Mouse (Mus musculus): ENCODE measurements around the gene Lst1. TPM values are rescaled to one million over a fixed set of nuclear protein-coding genes. Genes with fewer than 3 reads are reported as not detected.
A peak's percentile ranks its signal among the peaks of the same experiment; 100 is the strongest.

The Lst1 gene
- polyA plus RNA-seq, 1 experiment from 2014 or later = 4.9 TPM

DNA sequence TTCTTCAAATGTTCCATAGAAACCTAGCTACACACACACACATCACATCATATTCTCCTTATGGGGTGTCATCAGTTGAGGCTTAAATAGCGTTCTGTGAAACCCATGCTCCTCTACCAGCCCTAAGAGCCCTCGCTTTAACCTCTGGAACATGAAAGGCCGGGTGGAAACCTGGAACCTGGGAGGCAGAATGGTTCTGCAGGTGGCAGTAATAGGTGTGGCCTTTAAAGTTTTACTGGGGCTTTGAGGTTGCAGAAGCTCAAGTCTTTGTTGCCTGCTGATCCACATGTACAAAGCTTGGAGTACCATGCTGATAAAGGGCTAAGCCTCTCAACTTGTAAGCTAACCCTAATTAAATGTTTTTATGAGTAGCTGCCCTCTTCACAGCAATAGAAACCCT is 40.9 kb downstream of the Lst1 start:
- H3K4me2 ChIP-seq (ENCODE audit: low read length) = no peak overlapping the region
- no peak overlapping the region for H3K27ac ChIP-seq (ENCODE audit: low read length)
- peaks cover 87% of the 10 kb centered on the region for H3K36me3 ChIP-seq (ENCODE audit: control insufficient read depth, insufficient read depth)
- no peak overlapping the region for H3K9ac ChIP-seq (replicated peaks; ENCODE audit: low read depth, low read length)
- no peaks in the 10 kb centered on the region for H3K4me1 ChIP-seq (replicated peaks; ENCODE audit: control insufficient read depth, insufficient read depth, low read length)
- H3K9me3 ChIP-seq (ENCODE audit: control insufficient read depth, low read length) = no peaks in the 10 kb centered on the region
- ATAC-seq = no peak
- no peaks in the 10 kb centered on the region for H3K27me3 ChIP-seq (replicated peaks; ENCODE audit: control insufficient read depth, insufficient read depth, low read length)
- 70% methylated on average over 3 of the region's 3 CpGs for WGBS
- H3K4me3 ChIP-seq (replicated peaks; ENCODE audit: low read length) = no peak overlapping the region

- no peak for ATAC-seq
- Histone ChIP-seq H3K4me1 (replicated peaks; ENCODE audit: control insufficient read depth, insufficient read depth, low read length) (no peaks in the 10 kb centered on the region), H3K36me3 (ENCODE audit: control insufficient read depth, insufficient read depth) (peaks cover 88% of the 10 kb centered on the region), H3K9me3 (ENCODE audit: control insufficient read depth, low read length) (no peaks in the 10 kb centered on the region), H3K27ac (ENCODE audit: low read length) (no peak overlapping the region), H3K27me3 (replicated peaks; ENCODE audit: control insufficient read depth, insufficient read depth, low read length) (no peaks in the 10 kb centered on the region), H3K4me2 (ENCODE audit: low read length) (no peak overlapping the region), H3K4me3 (replicated peaks; ENCODE audit: low read length) (no peak overlapping the region), H3K9ac (replicated peaks; ENCODE audit: low read depth, low read length) (no peak overlapping the region)
- 84% methylated on average over 5 of the region's 5 CpGs for WGBS
Measured at GRCm38 (mm10) chr17:35146139-35146538, 42.1 kb downstream of the Lst1 start.

- no peak for ATAC-seq
- no peak overlapping the region for H3K4me3 ChIP-seq (replicated peaks; ENCODE audit: low read length)
- H3K4me2 ChIP-seq (ENCODE audit: low read length) = no peak overlapping the region
- H3K27me3 ChIP-seq (replicated peaks; ENCODE audit: control insufficient read depth, insufficient read depth, low read length) = no peaks in the 10 kb centered on the region
- H3K36me3 ChIP-seq (ENCODE audit: control insufficient read depth, insufficient read depth) = peaks cover 74% of the 10 kb centered on the region
- WGBS = 95% methylated on average over 6 of the region's 6 CpGs
- H3K27ac ChIP-seq (ENCODE audit: low read length) = no peak overlapping the region
- no peak overlapping the region for H3K9ac ChIP-seq (replicated peaks; ENCODE audit: low read depth, low read length)
- H3K9me3 ChIP-seq (ENCODE audit: control insufficient read depth, low read length) = no peaks in the 10 kb centered on the region
- peaks cover 19% of the 10 kb centered on the region for H3K4me1 ChIP-seq (replicated peaks; ENCODE audit: control insufficient read depth, insufficient read depth, low read length)
Measured at GRCm38 (mm10) chr17:35141971-35142370, 46.3 kb downstream of the Lst1 start.

DNA sequence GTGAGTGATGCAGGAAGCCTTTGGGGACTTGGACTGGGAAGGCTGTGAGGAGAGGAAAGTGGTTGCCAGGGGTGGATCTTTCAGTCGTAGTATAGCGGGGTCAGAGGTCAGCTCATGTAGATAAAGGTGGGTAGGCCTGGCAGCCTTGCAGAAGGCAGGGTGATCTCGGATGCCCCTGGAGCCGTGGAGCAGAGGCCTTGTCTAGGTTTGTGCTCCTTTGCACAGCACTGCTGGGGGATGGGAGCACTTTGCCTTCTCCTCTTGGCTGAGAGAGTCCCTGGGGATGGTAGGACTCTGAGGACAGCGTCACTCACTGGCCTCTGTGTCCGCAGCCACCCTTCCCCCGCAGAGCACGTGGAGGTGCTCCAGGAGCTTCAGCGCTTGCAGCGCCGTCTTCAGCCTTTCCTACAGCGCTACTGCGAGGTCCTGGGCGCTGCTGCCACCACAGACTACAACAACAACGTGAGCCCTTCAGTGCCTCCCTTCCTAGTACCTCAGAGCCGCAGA is 47.7 kb downstream of the Lst1 start:
- H3K4me2 ChIP-seq (ENCODE audit: low read length) = no peak overlapping the region
- H3K4me1 ChIP-seq (replicated peaks; ENCODE audit: control insufficient read depth, insufficient read depth, low read length) = peaks cover 27% of the 10 kb centered on the region
- H3K36me3 ChIP-seq (ENCODE audit: control insufficient read depth, insufficient read depth) = peaks cover 62% of the 10 kb centered on the region
- no peaks in the 10 kb centered on the region for H3K9me3 ChIP-seq (ENCODE audit: control insufficient read depth, low read length)
- no peak overlapping the region for H3K27ac ChIP-seq (ENCODE audit: low read length)
- no peak for ATAC-seq
- no peaks in the 10 kb centered on the region for H3K27me3 ChIP-seq (replicated peaks; ENCODE audit: control insufficient read depth, insufficient read depth, low read length)
- WGBS = 80% methylated on average over 16 of the region's 16 CpGs
- no peak overlapping the region for H3K4me3 ChIP-seq (replicated peaks; ENCODE audit: low read length)
- no peak overlapping the region for H3K9ac ChIP-seq (replicated peaks; ENCODE audit: low read depth, low read length)

DNA sequence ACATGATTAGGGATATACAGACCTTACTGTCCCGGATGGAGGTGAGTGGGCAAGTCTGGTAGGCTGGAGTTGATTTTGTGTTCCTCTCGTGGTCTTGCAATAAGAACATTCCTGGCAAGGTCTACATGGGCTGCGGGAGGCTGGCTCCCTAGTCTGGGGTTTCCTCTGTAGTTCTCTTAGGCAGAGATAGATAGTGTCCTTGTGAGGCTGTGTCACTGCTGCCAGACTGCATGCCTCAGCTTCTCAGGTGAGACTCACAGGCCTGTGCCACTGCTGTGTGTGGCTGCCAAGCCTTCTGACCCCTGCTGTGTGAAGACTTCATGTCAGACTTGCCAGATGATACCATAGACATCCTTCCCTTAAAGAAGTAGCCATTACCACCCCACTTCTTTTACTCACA is 49.0 kb downstream of the Lst1 start:
- WGBS = 93% methylated on average over 3 of the region's 3 CpGs
- no peak for ATAC-seq
- H3K4me3 ChIP-seq (replicated peaks; ENCODE audit: low read length) = no peak overlapping the region
- H3K36me3 ChIP-seq (ENCODE audit: control insufficient read depth, insufficient read depth) = peaks cover 49% of the 10 kb centered on the region
- peaks cover 27% of the 10 kb centered on the region for H3K4me1 ChIP-seq (replicated peaks; ENCODE audit: control insufficient read depth, insufficient read depth, low read length)
- H3K9ac ChIP-seq (replicated peaks; ENCODE audit: low read depth, low read length) = no peak overlapping the region
- no peaks in the 10 kb centered on the region for H3K27me3 ChIP-seq (replicated peaks; ENCODE audit: control insufficient read depth, insufficient read depth, low read length)
- no peak overlapping the region for H3K4me2 ChIP-seq (ENCODE audit: low read length)
- H3K9me3 ChIP-seq (ENCODE audit: control insufficient read depth, low read length) = no peaks in the 10 kb centered on the region
- H3K27ac ChIP-seq (ENCODE audit: low read length) = no peak overlapping the region

GRCm38 (mm10) chr17:35135591-35136320 is 52.5 kb downstream of the Lst1 start:
- H3K27me3 ChIP-seq (replicated peaks; ENCODE audit: control insufficient read depth, insufficient read depth, low read length) = no peaks in the 10 kb centered on the region
- ATAC-seq = peak; percentile 61
- peak overlapping the region; percentile 92 for H3K4me3 ChIP-seq (replicated peaks; ENCODE audit: low read length)
- H3K9me3 ChIP-seq (ENCODE audit: control insufficient read depth, low read length) = no peaks in the 10 kb centered on the region
- whole genome bisulfite sequencing = under 1% methylated on average over 43 of the region's 43 CpGs
- peaks cover 17% of the 10 kb centered on the region for H3K36me3 ChIP-seq (ENCODE audit: control insufficient read depth, insufficient read depth)
- H3K27ac ChIP-seq (ENCODE audit: low read length) = peak overlapping the region; percentile 97
- H3K4me1 ChIP-seq (replicated peaks; ENCODE audit: control insufficient read depth, insufficient read depth, low read length) = peaks cover 27% of the 10 kb centered on the region
- H3K4me2 ChIP-seq (ENCODE audit: low read length) = peak overlapping the region; percentile 82
- H3K9ac ChIP-seq (replicated peaks; ENCODE audit: low read depth, low read length) = peak overlapping the region; percentile 82

Small RNA genes within 50 kb of the gene (microRNA-seq; reads per million reads assigned to microRNA genes)
- gene Mir6973a (not detected), gene Mir6974 (not detected)

Other genes with a start within 250 kb of the Lst1 start
- gene Hspa1b, start 229.2 kb downstream of the Lst1 start, polyA plus RNA-seq (2015; fragmentation: Nextera tagmentation; extraction: Ambion mirVana) = 0.14 TPM in 1 of 2 replicates, not detected in the other
- not detected in 2 replicates for gene Gm20481, start 218.5 kb downstream of the Lst1 start, polyA plus RNA-seq (2015; fragmentation: Nextera tagmentation; extraction: Ambion mirVana)
- 3.3 and 5.2 TPM in 2 replicates for gene Hspa1a, start 216.3 kb downstream of the Lst1 start, polyA plus RNA-seq (2015; fragmentation: Nextera tagmentation; extraction: Ambion mirVana)
- gene Hspa1l, start 215.7 kb downstream of the Lst1 start, polyA plus RNA-seq (2015; fragmentation: Nextera tagmentation; extraction: Ambion mirVana) = 1.5 and 1.7 TPM in 2 replicates
- 119 and 121 TPM in 2 replicates for gene Lsm2, start 206.6 kb downstream of the Lst1 start, polyA plus RNA-seq (2015; fragmentation: Nextera tagmentation; extraction: Ambion mirVana)
- gene Vars, start 187.5 kb downstream of the Lst1 start, polyA plus RNA-seq (2015; fragmentation: Nextera tagmentation; extraction: Ambion mirVana) = 81.7 and 85.2 TPM in 2 replicates
- gene Vwa7, start 171.9 kb downstream of the Lst1 start, polyA plus RNA-seq (2015; fragmentation: Nextera tagmentation; extraction: Ambion mirVana) = 0.12 and 0.14 TPM in 2 replicates
- 2.2 and 2.7 TPM in 2 replicates for gene Sapcd1, start 160.4 kb downstream of the Lst1 start, polyA plus RNA-seq (2015; fragmentation: Nextera tagmentation; extraction: Ambion mirVana)
- gene Msh5, start 141.7 kb downstream of the Lst1 start, polyA plus RNA-seq (2015; fragmentation: Nextera tagmentation; extraction: Ambion mirVana) = 3.1 and 3.4 TPM in 2 replicates
- gene Clic1, start 138.5 kb downstream of the Lst1 start, polyA plus RNA-seq (2015; fragmentation: Nextera tagmentation; extraction: Ambion mirVana) = 79.3 and 85.5 TPM in 2 replicates
- 484 and 489 TPM in 2 replicates for gene Ddah2, start 129.4 kb downstream of the Lst1 start, polyA plus RNA-seq (2015; fragmentation: Nextera tagmentation; extraction: Ambion mirVana)
- gene Ly6g6c, start 123.1 kb downstream of the Lst1 start, polyA plus RNA-seq (2015; fragmentation: Nextera tagmentation; extraction: Ambion mirVana) = not detected in 2 replicates
- 0.24 TPM in 1 of 2 replicates, not detected in the other for gene Mpig6b, start 122.3 kb downstream of the Lst1 start, polyA plus RNA-seq (2015; fragmentation: Nextera tagmentation; extraction: Ambion mirVana)
- 11.8 and 12.3 TPM in 2 replicates for gene Ly6g6e, start 111.5 kb downstream of the Lst1 start, polyA plus RNA-seq (2015; fragmentation: Nextera tagmentation; extraction: Ambion mirVana)
- 1.2 and 1.6 TPM in 2 replicates for gene Ly6g6d, start 110.4 kb downstream of the Lst1 start, polyA plus RNA-seq (2015; fragmentation: Nextera tagmentation; extraction: Ambion mirVana)
- not detected in 2 replicates for gene Ly6g6f, start 102.8 kb downstream of the Lst1 start, polyA plus RNA-seq (2015; fragmentation: Nextera tagmentation; extraction: Ambion mirVana)
- 93.1 and 109 TPM in 2 replicates for gene Abhd16a, start 99.2 kb downstream of the Lst1 start, polyA plus RNA-seq (2015; fragmentation: Nextera tagmentation; extraction: Ambion mirVana)
- not detected in 2 replicates for gene Ly6g5c, start 80.2 kb downstream of the Lst1 start, polyA plus RNA-seq (2015; fragmentation: Nextera tagmentation; extraction: Ambion mirVana)
- gene Ly6g5b, start 73.0 kb downstream of the Lst1 start, polyA plus RNA-seq (2015; fragmentation: Nextera tagmentation; extraction: Ambion mirVana) = 0.62 and 1.3 TPM in 2 replicates
- 29.6 and 29.8 TPM in 2 replicates for gene Gpank1, start 67.0 kb downstream of the Lst1 start, polyA plus RNA-seq (2015; fragmentation: Nextera tagmentation; extraction: Ambion mirVana)
- gene Csnk2b, start 66.4 kb downstream of the Lst1 start, polyA plus RNA-seq (2015; fragmentation: Nextera tagmentation; extraction: Ambion mirVana) = 308 and 320 TPM in 2 replicates
- gene D17H6S53E, start 62.1 kb downstream of the Lst1 start, polyA plus RNA-seq (2015; fragmentation: Nextera tagmentation; extraction: Ambion mirVana) = 6.1 and 8.6 TPM in 2 replicates
- 0.56 TPM in 1 of 2 replicates, not detected in the other for gene Apom, start 56.4 kb downstream of the Lst1 start, polyA plus RNA-seq (2015; fragmentation: Nextera tagmentation; extraction: Ambion mirVana)
- 85.4 and 86.7 TPM in 2 replicates for gene Bag6, start 53.3 kb downstream of the Lst1 start, polyA plus RNA-seq (2015; fragmentation: Nextera tagmentation; extraction: Ambion mirVana)
- 156 and 195 TPM in 2 replicates for gene Prrc2a, start 23.5 kb downstream of the Lst1 start, polyA plus RNA-seq (2015; fragmentation: Nextera tagmentation; extraction: Ambion mirVana)
- 5.9 and 8.0 TPM in 2 replicates for gene Aif1, start 12.4 kb downstream of the Lst1 start, polyA plus RNA-seq (2015; fragmentation: Nextera tagmentation; extraction: Ambion mirVana)
- gene Ltb, start 6.0 kb upstream of the Lst1 start, polyA plus RNA-seq (2015; fragmentation: Nextera tagmentation; extraction: Ambion mirVana) = 0.24 TPM in 1 of 2 replicates, not detected in the other
- gene Tnf, start 13.6 kb upstream of the Lst1 start, polyA plus RNA-seq (2015; fragmentation: Nextera tagmentation; extraction: Ambion mirVana) = not detected in 2 replicates
- 0.24 and 0.35 TPM in 2 replicates for gene Lta, start 16.9 kb upstream of the Lst1 start, polyA plus RNA-seq (2015; fragmentation: Nextera tagmentation; extraction: Ambion mirVana)
- gene Gm16181, start 32.4 kb upstream of the Lst1 start, polyA plus RNA-seq (2015; fragmentation: Nextera tagmentation; extraction: Ambion mirVana) = 0.62 TPM in 1 of 2 replicates, not detected in the other
- 46.2 and 64.8 TPM in 2 replicates for gene Atp6v1g2, start 45.2 kb upstream of the Lst1 start, polyA plus RNA-seq (2015; fragmentation: Nextera tagmentation; extraction: Ambion mirVana)
- 9.5 and 10.7 TPM in 2 replicates for gene Nfkbil1, start 47.4 kb upstream of the Lst1 start, polyA plus RNA-seq (2015; fragmentation: Nextera tagmentation; extraction: Ambion mirVana)
- gene Ddx39b, start 53.3 kb upstream of the Lst1 start, polyA plus RNA-seq (2015; fragmentation: Nextera tagmentation; extraction: Ambion mirVana) = 466 and 471 TPM in 2 replicates
- 48.1 and 65.7 TPM in 2 replicates for gene H2-D1, start 74.3 kb upstream of the Lst1 start, polyA plus RNA-seq (2015; fragmentation: Nextera tagmentation; extraction: Ambion mirVana)
- 0.43 and 0.47 TPM in 2 replicates for gene H2-Q1, start 132.0 kb upstream of the Lst1 start, polyA plus RNA-seq (2015; fragmentation: Nextera tagmentation; extraction: Ambion mirVana)
- gene H2-Q2, start 153.8 kb upstream of the Lst1 start, polyA plus RNA-seq (2015; fragmentation: Nextera tagmentation; extraction: Ambion mirVana) = 1.4 and 3.3 TPM in 2 replicates
- gene H2-Q4, start 191.2 kb upstream of the Lst1 start, polyA plus RNA-seq (2015; fragmentation: Nextera tagmentation; extraction: Ambion mirVana) = 0.65 TPM in 2 replicates
- 0.36 and 0.60 TPM in 2 replicates for gene H2-Q6, start 236.4 kb upstream of the Lst1 start, polyA plus RNA-seq (2015; fragmentation: Nextera tagmentation; extraction: Ambion mirVana)

All from forebrain, embryonic 16.5 days (tissue).